Mouse (Mus musculus) stomach, embryonic 14.5 days (tissue): Measurements from ENCODE around the gene Ano2. TPM values are rescaled to one million over a fixed set of nuclear protein-coding genes. Genes with fewer than 3 reads are reported as not detected.

ENCODE experiments used
- ATAC-seq: fragments of 200-750 bp; cut with Nextera tagmentation; 2 replicates; pipeline ENCODE4 v1.8.0; 2017; ENCODE audit warnings: low read depth, moderate TSS enrichment; ENCODE audit not compliant: insufficient number of reproducible peaks, insufficient read depth, low FRiP score
- H3K27ac ChIP-seq: fragments of 300-500 bp; sonication (generic); 2 replicates; pipeline ENCODE4 v1.5.1; 2014; ENCODE audit warnings: mild to moderate bottlenecking, low read length, moderate library complexity, mixed read lengths
- H3K27me3 ChIP-seq: fragments of 300-500 bp; sonication (generic); 2 replicates; pipeline ENCODE4 v1.6.1; 2014; ENCODE audit warnings: low read length, control low read depth, mixed read lengths; ENCODE audit not compliant: control insufficient read depth, insufficient read depth
- H3K36me3 ChIP-seq: fragments of 300-500 bp; sonication (generic); 2 replicates; pipeline ENCODE4 v1.6.1; 2014; ENCODE audit warnings: mild to moderate bottlenecking, control low read depth, low read length, moderate library complexity, mixed read lengths; ENCODE audit not compliant: control insufficient read depth, insufficient read depth
- H3K4me1 ChIP-seq: fragments of 300-500 bp; sonication (generic); 2 replicates; pipeline ENCODE4 v1.6.1; 2014; ENCODE audit warnings: low read length, control low read depth, mixed read lengths; ENCODE audit not compliant: control insufficient read depth, insufficient read depth
- H3K4me2 ChIP-seq: fragments of 300-500 bp; sonication (generic); replicated peaks from 2 replicates; pipeline ENCODE4 v1.6.1; 2014; ENCODE audit warnings: low read depth, low read length, control low read depth
- H3K4me3 ChIP-seq: fragments of 300-500 bp; sonication (generic); 2 replicates; pipeline ENCODE4 v1.5.1; 2014; ENCODE audit warnings: low read depth, low read length, control low read depth
- H3K9ac ChIP-seq: fragments of 300-500 bp; sonication (generic); replicated peaks from 2 replicates; pipeline ENCODE4 v1.6.1; 2014; ENCODE audit warnings: low read depth, mild to moderate bottlenecking, control low read depth, low read length, moderate library complexity, mixed read lengths
- H3K9me3 ChIP-seq: fragments of 300-500 bp; sonication (generic); 2 replicates; pipeline ENCODE4 v1.6.1; 2016; ENCODE audit warnings: low read depth, low read length, control low read depth; ENCODE audit not compliant: control insufficient read depth
- WGBS: fragments of 180-500 bp; shearing (Covaris S2); extraction: QIAGEN DNeasy Blood & Tissue Kit; methylation state at CpG from one replicate; pipeline ENCODE4 v1.1.7; 2014; 5-methylcytosine and 5-hydroxymethylcytosine counted together
- polyA plus RNA-seq: library from polyadenylated mRNA; unstranded; fragments of >200 nt; fragmentation: Nextera tagmentation; extraction: Ambion mirVana; gene quantifications from 2 replicates; pipeline ENCODE4 v1.2.1, GENCODE M21; 2014

Ano2 gene
- polyA plus RNA-seq, 1 experiment from 2014 or later: 0.09 TPM

- no peak for ATAC-seq
- H3K4me3 ChIP-seq: no peak overlapping the region
These were observed 72.8 kb downstream of the Ano2 start for GRCm38 (mm10) chr6:125762851-125763519.

GRCm38 (mm10) chr6:125773256-125773655 lies 83.0 kb downstream of the Ano2 start:
- Histone ChIP-seq H3K4me2 (no peak overlapping the region), H3K27me3 (no peaks in the 10 kb centered on the region), H3K9me3 (no peaks in the 10 kb centered on the region), H3K36me3 (no peaks in the 10 kb centered on the region), H3K27ac (no peak overlapping the region), H3K4me3 (no peak overlapping the region), H3K9ac (no peak overlapping the region), H3K4me1 (no peaks in the 10 kb centered on the region)
- WGBS: 27% methylated on average over 5 of the region's 5 CpGs
- ATAC-seq: no peak

More at GRCm38 (mm10) chr6:125762851-125763519, 72.8 kb downstream of the Ano2 start:
- no peak overlapping the region for H3K4me2 ChIP-seq
- no peaks in the 10 kb centered on the region for H3K9me3 ChIP-seq
- H3K27me3 ChIP-seq: no peaks in the 10 kb centered on the region
- H3K9ac ChIP-seq: no peak overlapping the region
- WGBS: 82% methylated on average over 11 of the region's 11 CpGs
- no peaks in the 10 kb centered on the region for H3K4me1 ChIP-seq
- no peaks in the 10 kb centered on the region for H3K36me3 ChIP-seq
- H3K27ac ChIP-seq: no peak overlapping the region

DNA sequence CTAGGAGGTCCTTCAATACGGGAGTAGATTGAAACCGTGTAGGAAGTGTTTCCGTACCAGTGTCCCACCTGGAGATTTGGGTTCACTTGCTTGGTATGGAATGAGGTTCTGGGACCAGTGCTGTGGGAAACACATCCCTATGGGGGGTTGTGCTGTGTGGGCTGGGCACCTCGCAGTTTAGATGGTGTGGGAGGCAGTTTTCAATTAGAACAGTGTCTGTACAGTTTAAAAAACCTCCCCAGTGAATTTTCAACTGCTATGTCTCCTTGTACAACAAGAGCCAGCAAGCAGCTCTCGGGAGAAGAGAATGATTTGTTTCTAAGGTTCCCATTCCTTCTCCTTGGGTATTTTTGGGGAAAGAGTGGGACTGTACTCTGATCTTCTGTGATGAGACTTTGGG lies 86.1 kb downstream of the Ano2 start:
- Histone ChIP-seq H3K36me3 (no peaks in the 10 kb centered on the region), H3K4me2 (no peak overlapping the region), H3K27ac (no peak overlapping the region), H3K9me3 (no peaks in the 10 kb centered on the region), H3K4me3 (no peak overlapping the region), H3K4me1 (no peaks in the 10 kb centered on the region), H3K27me3 (no peaks in the 10 kb centered on the region), H3K9ac (no peak overlapping the region)
- ATAC-seq: no peak
- WGBS: 73% methylated on average over 5 of the region's 5 CpGs

DNA sequence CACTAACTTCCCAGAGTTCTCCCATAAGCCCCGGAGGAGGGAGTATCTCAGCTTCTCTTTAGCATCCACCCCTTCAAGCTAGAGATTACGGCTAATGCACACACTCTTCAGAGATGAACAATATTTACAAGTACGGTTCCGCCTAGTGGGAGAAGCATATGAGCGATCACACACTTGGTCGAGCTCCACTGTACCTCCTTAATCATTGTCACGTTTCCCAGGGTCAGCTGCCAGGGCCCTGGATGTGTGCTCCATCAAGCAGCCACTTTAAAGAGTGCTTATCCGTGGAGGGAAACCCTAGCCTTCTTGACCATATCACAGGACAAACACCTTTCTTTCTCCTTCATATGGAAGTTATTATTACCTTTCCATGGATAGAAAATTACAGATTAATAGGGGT lies 112.7 kb downstream of the Ano2 start:
- Histone ChIP-seq H3K9me3 (no peaks in the 10 kb centered on the region), H3K4me1 (0 out of 2 replicates have a peak, but pooled peaks cover 5% of the 10 kb centered on the region), H3K9ac (no peak overlapping the region), H3K36me3 (no peaks in the 10 kb centered on the region), H3K4me3 (no peak overlapping the region), H3K27me3 (no peaks in the 10 kb centered on the region), H3K27ac (no peak overlapping the region), H3K4me2 (no peak overlapping the region)
- 39% methylated on average over 8 of the region's 8 CpGs for WGBS
- no peak for ATAC-seq

- no peak; the same call in 1 of the 2 replicates for ATAC-seq
- 29% methylated on average over 20 of the region's 20 CpGs for WGBS
- 0 out of 2 replicates have a peak, but pooled peaks cover 5% of the 10 kb centered on the region for H3K4me1 ChIP-seq
- no peaks in the 10 kb centered on the region for H3K27me3 ChIP-seq
- no peak overlapping the region for H3K4me3 ChIP-seq
- H3K27ac ChIP-seq: no peak overlapping the region
- no peak overlapping the region for H3K9ac ChIP-seq
- no peaks in the 10 kb centered on the region for H3K9me3 ChIP-seq
- 0 out of 2 replicates have a peak overlapping the region, but pooled peaks have one; percentile 20 for H3K4me2 ChIP-seq
- no peaks in the 10 kb centered on the region for H3K36me3 ChIP-seq
These were observed 113.3 kb downstream of the Ano2 start for GRCm38 (mm10) chr6:125803364-125804011.

DNA sequence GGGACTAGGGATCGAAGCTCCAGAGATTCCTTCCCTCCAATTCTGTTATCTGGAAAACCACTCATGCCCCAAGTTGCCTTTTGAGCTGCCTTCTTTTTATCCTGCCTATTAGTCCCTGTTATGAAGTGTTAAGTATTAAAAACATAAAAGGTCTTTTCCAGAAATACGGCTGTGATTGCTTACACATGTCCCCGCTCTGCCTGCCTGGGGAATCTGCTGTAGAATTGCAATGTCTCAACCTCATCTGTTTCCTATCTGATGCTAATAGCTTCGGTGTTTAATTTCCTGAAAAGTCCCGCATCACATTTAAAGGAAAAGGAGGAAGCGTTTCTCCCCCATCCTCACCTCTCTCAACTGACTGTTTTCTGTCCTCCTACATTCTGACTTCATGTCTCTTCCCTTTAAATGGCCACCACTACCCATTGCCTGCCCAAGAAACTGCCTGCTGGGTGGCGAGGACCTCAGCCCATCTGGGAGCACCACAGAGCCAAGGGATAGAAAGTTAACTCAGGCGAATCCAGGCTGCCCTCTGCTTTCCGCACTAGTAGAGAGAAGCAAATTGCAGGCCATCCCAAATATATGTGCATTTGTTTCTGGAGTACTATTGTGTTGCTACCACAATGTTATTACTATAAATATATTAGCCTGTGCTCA lies 118.9 kb downstream of the Ano2 start:
- H3K9me3 ChIP-seq: no peaks in the 10 kb centered on the region
- no peak overlapping the region for H3K27ac ChIP-seq
- H3K4me2 ChIP-seq: no peak overlapping the region
- H3K36me3 ChIP-seq: no peaks in the 10 kb centered on the region
- ATAC-seq: no peak
- 69% methylated on average over 9 of the region's 9 CpGs for WGBS
- no peak overlapping the region for H3K9ac ChIP-seq
- no peaks in the 10 kb centered on the region for H3K4me1 ChIP-seq
- H3K4me3 ChIP-seq: no peak overlapping the region
- no peaks in the 10 kb centered on the region for H3K27me3 ChIP-seq

- 14% methylated on average over 2 of the region's 2 CpGs for WGBS
- Histone ChIP-seq H3K9me3 (no peaks in the 10 kb centered on the region), H3K9ac (no peak overlapping the region), H3K4me3 (no peak overlapping the region), H3K36me3 (no peaks in the 10 kb centered on the region), H3K4me1 (no peaks in the 10 kb centered on the region), H3K27ac (no peak overlapping the region), H3K27me3 (no peaks in the 10 kb centered on the region), H3K4me2 (no peak overlapping the region)
- no peak for ATAC-seq
These were observed 121.2 kb downstream of the Ano2 start for GRCm38 (mm10) chr6:125811395-125811794.

DNA sequence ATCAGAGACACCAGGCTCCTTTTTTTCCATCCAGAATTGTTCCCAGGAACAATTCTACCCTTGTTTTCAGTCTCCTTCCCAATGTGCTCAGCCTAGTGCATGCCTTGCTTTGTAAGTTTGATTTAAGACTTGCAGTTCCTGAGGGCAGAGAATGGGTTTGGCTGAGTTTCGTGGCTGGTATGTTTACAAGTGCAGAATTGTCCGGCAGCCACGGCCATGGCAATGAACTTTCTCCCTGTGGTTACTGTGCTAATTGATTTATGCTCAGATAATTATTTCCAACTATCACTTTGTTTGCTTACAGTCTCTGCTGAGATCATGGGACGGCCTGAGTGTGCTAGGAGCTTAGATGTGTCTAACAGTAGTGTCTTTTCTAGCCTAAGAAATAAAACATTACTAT lies 147.9 kb downstream of the Ano2 start:
- Histone ChIP-seq H3K9me3 (no peaks in the 10 kb centered on the region; the same call in 1 of the 2 replicates), H3K4me2 (no peak overlapping the region), H3K27ac (no peak overlapping the region), H3K27me3 (no peaks in the 10 kb centered on the region), H3K9ac (no peak overlapping the region), H3K4me1 (no peaks in the 10 kb centered on the region), H3K36me3 (no peaks in the 10 kb centered on the region), H3K4me3 (no peak overlapping the region)
- ATAC-seq: no peak
- WGBS: 35% methylated on average over 4 of the region's 4 CpGs
